Mouse (Mus musculus) stomach, embryonic 14.5 days (tissue): ENCODE data around the gene Zfp654. TPM values are rescaled to one million over a fixed set of nuclear protein-coding genes. Genes with fewer than 3 reads are reported as not detected.

Experiments
- ATAC-seq: fragments of 200-750 bp; cut with Nextera tagmentation; 2 replicates; pipeline ENCODE4 v1.8.0; 2017; ENCODE audit warnings: low read depth, moderate TSS enrichment; ENCODE audit not compliant: insufficient number of reproducible peaks, insufficient read depth, low FRiP score
- H3K27ac ChIP-seq: fragments of 300-500 bp; sonication (generic); 2 replicates; pipeline ENCODE4 v1.5.1; 2014; ENCODE audit warnings: mild to moderate bottlenecking, low read length, moderate library complexity, mixed read lengths
- H3K27me3 ChIP-seq: fragments of 300-500 bp; sonication (generic); 2 replicates; pipeline ENCODE4 v1.6.1; 2014; ENCODE audit warnings: low read length, control low read depth, mixed read lengths; ENCODE audit not compliant: control insufficient read depth, insufficient read depth
- H3K36me3 ChIP-seq: fragments of 300-500 bp; sonication (generic); 2 replicates; pipeline ENCODE4 v1.6.1; 2014; ENCODE audit warnings: mild to moderate bottlenecking, control low read depth, low read length, moderate library complexity, mixed read lengths; ENCODE audit not compliant: control insufficient read depth, insufficient read depth
- H3K4me1 ChIP-seq: fragments of 300-500 bp; sonication (generic); 2 replicates; pipeline ENCODE4 v1.6.1; 2014; ENCODE audit warnings: low read length, control low read depth, mixed read lengths; ENCODE audit not compliant: control insufficient read depth, insufficient read depth
- H3K4me2 ChIP-seq: fragments of 300-500 bp; sonication (generic); replicated peaks from 2 replicates; pipeline ENCODE4 v1.6.1; 2014; ENCODE audit warnings: low read depth, low read length, control low read depth
- H3K4me3 ChIP-seq: fragments of 300-500 bp; sonication (generic); 2 replicates; pipeline ENCODE4 v1.5.1; 2014; ENCODE audit warnings: low read depth, low read length, control low read depth
- H3K9ac ChIP-seq: fragments of 300-500 bp; sonication (generic); replicated peaks from 2 replicates; pipeline ENCODE4 v1.6.1; 2014; ENCODE audit warnings: low read depth, mild to moderate bottlenecking, control low read depth, low read length, moderate library complexity, mixed read lengths
- H3K9me3 ChIP-seq: fragments of 300-500 bp; sonication (generic); 2 replicates; pipeline ENCODE4 v1.6.1; 2016; ENCODE audit warnings: low read depth, low read length, control low read depth; ENCODE audit not compliant: control insufficient read depth
- WGBS: fragments of 180-500 bp; shearing (Covaris S2); extraction: QIAGEN DNeasy Blood & Tissue Kit; methylation state at CpG from one replicate; pipeline ENCODE4 v1.1.7; 2014; 5-methylcytosine and 5-hydroxymethylcytosine counted together
- polyA plus RNA-seq: library from polyadenylated mRNA; unstranded; fragments of >200 nt; fragmentation: Nextera tagmentation; extraction: Ambion mirVana; gene quantifications from 2 replicates; pipeline ENCODE4 v1.2.1, GENCODE M21; 2014

Gene Zfp654
- polyA plus RNA-seq, 1 experiment from 2014 or later = 8.3 TPM

DNA sequence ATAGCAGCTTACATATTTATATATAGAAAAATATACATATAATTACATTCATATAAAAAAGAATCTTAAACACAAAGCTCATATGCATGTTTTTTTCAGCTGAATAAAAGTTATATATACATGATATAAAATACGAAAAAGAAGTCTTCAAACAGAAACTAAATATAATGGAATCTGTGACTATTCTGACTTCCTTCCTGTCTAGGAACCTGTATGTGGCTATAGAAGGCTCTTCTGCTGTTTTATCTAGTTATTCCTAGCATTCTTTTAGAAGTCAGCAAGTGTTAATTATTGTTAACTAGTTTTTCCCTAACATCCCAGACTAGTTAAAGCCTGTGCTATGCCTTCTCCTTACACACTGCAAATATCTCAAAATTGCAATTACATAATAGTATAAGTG, 27.6 kb downstream of the Zfp654 start:
- Histone ChIP-seq H3K27me3 (no peaks in the 10 kb centered on the region), H3K4me1 (no peaks in the 10 kb centered on the region), H3K4me2 (no peak overlapping the region), H3K9me3 (no peaks in the 10 kb centered on the region), H3K4me3 (no peak overlapping the region), H3K27ac (no peak overlapping the region), H3K9ac (no peak overlapping the region), H3K36me3 (no peaks in the 10 kb centered on the region)
- WGBS = 85% methylated on average over 1 of the region's 1 CpGs
- no peak for ATAC-seq

DNA sequence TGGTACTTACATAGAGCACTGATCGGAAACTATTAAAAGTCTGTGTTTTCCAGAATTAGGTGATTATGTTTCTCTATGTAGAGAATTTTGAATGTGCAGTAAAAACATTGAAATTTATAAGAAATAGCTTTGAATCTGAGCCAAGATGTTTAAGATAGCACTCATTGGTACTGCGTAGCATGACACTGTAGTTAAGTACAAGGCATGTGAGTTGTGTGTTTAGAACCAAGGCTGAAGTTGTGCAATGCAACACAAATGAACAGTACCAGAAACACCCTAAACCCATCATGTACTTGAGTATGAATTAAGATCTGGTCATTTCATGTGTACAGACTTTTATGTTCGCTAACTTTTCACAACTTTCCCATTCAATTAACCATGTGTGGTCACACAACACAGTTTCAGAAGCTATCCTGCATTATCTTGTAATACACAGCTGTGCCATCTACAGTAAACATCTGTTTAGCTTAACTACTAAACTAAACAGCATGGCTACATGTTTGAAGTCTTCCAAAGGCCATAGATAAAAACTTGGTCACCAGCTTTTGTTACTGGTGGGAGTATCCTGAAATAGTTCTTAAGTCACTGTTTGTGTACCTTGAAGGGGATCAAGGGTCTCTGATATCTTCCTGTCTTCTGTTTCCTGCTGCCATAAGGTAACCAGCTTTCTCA, 34.2 kb downstream of the Zfp654 start:
- no peak overlapping the region for H3K9ac ChIP-seq
- ATAC-seq = no peak
- H3K9me3 ChIP-seq = no peaks in the 10 kb centered on the region
- no peak overlapping the region for H3K4me2 ChIP-seq
- 92% methylated on average over 3 of the region's 3 CpGs for WGBS
- H3K36me3 ChIP-seq = peaks cover 9% of the 10 kb centered on the region
- no peak overlapping the region for H3K4me3 ChIP-seq
- H3K27ac ChIP-seq = no peak overlapping the region
- no peaks in the 10 kb centered on the region for H3K4me1 ChIP-seq
- no peaks in the 10 kb centered on the region for H3K27me3 ChIP-seq

DNA sequence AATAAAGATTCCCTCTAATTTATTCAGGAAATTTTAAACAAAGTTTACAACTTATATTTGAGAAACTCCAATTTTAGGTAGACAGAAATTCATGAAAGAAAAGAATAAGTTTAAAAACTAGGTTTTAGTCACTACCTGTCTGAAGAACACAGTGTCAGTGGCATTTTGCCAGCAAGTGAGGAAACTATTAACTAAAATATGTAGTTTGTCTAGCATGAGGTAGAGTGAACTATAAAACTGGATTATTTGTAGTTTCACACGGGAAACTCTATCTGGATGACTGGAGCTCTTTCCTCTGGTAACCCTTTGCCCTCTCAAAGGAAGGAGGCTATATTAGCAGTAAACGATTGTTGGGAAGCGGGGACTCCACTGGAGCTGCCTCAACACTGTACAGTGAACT, 48.4 kb downstream of the Zfp654 start:
- H3K9me3 ChIP-seq = 0 out of 2 replicates have a peak, but pooled peaks cover 3% of the 10 kb centered on the region
- no peak overlapping the region for H3K9ac ChIP-seq
- WGBS = 69% methylated on average over 3 of the region's 3 CpGs
- no peak overlapping the region for H3K4me2 ChIP-seq
- H3K27me3 ChIP-seq = no peaks in the 10 kb centered on the region
- H3K36me3 ChIP-seq = no peaks in the 10 kb centered on the region
- no peak overlapping the region for H3K27ac ChIP-seq
- no peak overlapping the region for H3K4me3 ChIP-seq
- no peak for ATAC-seq
- no peaks in the 10 kb centered on the region for H3K4me1 ChIP-seq

DNA sequence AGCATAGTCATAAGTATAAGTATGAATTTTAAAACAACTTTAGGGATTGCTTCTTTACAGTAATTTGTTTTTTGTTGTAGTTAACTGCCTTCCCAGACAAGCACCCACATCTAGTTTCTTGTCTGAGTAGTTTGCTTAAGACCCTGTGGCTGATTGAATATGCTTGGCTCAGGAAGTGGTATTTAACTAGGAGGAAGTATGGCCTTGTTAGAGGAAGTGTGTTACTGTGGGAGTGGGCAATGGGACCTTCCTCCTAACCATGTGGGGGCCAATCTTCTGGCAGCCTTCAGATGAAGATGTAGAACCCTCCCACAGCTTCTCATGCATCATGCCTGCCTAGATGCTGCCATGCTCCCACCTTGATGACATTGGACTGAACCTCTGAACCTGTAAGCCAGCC, 49.8 kb downstream of the Zfp654 start:
- no peak for ATAC-seq
- Histone ChIP-seq H3K27ac (no peak overlapping the region), H3K4me2 (no peak overlapping the region), H3K27me3 (no peaks in the 10 kb centered on the region), H3K4me3 (no peak overlapping the region), H3K4me1 (no peaks in the 10 kb centered on the region), H3K9me3 (0 out of 2 replicates have a peak, but pooled peaks cover 3% of the 10 kb centered on the region), H3K9ac (no peak overlapping the region), H3K36me3 (no peaks in the 10 kb centered on the region)

DNA sequence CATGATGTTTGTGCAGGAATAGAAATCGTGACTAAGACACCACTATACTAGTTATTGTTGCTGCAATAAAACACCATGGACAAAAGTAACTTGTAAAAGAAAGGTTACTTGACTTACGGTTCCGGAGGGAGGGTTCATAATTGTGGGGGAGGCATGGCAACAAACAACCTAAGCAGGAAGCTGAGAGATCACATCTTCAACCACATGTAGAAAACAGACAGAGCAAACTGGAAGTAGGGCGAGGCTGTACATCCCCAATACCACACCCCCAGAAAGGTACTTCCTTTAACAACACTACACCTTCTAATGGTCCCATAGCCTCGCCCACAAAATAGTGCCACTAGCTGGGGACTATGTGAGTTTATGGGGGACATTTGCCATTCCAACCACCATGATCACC, 51.1 kb downstream of the Zfp654 start:
- no peak for ATAC-seq
- Histone ChIP-seq H3K4me1 (no peaks in the 10 kb centered on the region), H3K27me3 (no peaks in the 10 kb centered on the region), H3K4me3 (no peak overlapping the region), H3K36me3 (no peaks in the 10 kb centered on the region), H3K27ac (no peak overlapping the region), H3K9ac (no peak overlapping the region), H3K4me2 (no peak overlapping the region), H3K9me3 (0 out of 2 replicates have a peak, but pooled peaks cover 3% of the 10 kb centered on the region)
- 92% methylated on average over 5 of the region's 5 CpGs for WGBS

DNA sequence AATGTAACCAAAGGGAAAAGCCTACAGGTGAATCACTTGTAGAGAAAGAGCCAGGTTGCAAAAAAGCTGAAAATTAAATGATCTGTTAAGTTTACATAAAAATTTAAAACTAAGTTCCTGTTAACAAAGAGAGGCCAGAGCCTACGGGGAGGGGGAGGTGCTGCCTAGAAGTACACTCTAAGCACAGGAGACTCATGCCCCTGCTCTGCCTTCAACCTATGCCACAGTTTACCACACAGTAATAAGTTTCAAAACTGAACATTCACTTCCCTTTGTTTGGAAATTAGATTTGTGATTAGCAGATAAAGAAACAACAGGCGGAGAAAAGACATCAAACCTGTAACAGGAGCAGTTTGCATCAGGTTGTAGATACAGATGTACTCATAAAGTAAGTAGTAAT, 56.6 kb downstream of the Zfp654 start:
- no peak overlapping the region for H3K4me3 ChIP-seq
- 68% methylated on average over 2 of the region's 2 CpGs for WGBS
- no peaks in the 10 kb centered on the region for H3K4me1 ChIP-seq
- H3K27ac ChIP-seq = no peak overlapping the region
- no peak overlapping the region for H3K4me2 ChIP-seq
- no peak overlapping the region for H3K9ac ChIP-seq
- no peaks in the 10 kb centered on the region for H3K9me3 ChIP-seq
- H3K27me3 ChIP-seq = no peaks in the 10 kb centered on the region
- no peaks in the 10 kb centered on the region; the same call in 1 of the 2 replicates for H3K36me3 ChIP-seq
- no peak for ATAC-seq

DNA sequence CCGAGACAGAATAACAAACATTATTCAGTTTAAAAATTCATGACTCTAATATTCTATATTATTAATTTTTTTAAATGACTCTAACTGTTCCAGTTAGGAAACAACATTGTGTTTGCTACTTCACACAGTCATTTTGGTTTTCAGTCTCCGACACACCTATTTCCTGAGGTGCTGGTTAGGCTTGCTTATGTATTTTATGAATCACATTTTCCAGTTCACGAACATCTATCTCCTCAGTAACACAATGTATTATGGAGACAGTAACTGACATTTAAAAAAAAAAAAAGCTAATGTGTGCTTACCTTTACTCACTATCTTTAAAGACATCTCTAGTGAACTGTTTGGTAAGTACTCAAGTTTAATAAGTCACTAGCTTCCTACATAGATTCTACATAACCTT, 61.7 kb downstream of the Zfp654 start:
- H3K4me2 ChIP-seq = no peak overlapping the region
- no peaks in the 10 kb centered on the region for H3K27me3 ChIP-seq
- no peaks in the 10 kb centered on the region for H3K9me3 ChIP-seq
- 95% methylated on average over 3 of the region's 3 CpGs for WGBS
- no peak for ATAC-seq
- H3K27ac ChIP-seq = no peak overlapping the region
- H3K9ac ChIP-seq = no peak overlapping the region
- no peak overlapping the region for H3K4me3 ChIP-seq
- H3K36me3 ChIP-seq = peaks cover 11% of the 10 kb centered on the region; the same call in 1 of the 2 replicates
- H3K4me1 ChIP-seq = no peaks in the 10 kb centered on the region

DNA sequence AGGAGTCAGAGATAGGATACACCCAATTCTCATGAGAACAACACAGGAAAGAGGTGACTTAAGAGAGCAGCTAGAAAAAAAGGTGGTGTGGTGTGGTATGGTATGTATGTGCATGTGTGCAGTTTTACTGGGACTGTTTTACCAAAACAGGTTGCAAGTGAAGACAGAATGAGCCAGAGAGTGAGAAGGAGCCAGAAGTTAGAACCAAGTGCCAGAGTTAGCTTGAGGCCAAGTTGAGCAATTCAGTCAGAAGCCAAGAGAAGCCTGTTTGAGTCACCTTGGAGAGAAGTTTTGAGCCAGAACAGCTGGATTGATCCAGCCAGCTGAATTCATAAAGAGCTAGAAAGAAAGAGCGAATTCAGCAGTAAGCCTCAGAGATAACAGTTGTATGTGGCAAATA, 75.9 kb downstream of the Zfp654 start:
- Histone ChIP-seq H3K27me3 (no peaks in the 10 kb centered on the region), H3K9ac (no peak overlapping the region)
- 74% methylated on average over 1 of the region's 1 CpGs for WGBS

DNA sequence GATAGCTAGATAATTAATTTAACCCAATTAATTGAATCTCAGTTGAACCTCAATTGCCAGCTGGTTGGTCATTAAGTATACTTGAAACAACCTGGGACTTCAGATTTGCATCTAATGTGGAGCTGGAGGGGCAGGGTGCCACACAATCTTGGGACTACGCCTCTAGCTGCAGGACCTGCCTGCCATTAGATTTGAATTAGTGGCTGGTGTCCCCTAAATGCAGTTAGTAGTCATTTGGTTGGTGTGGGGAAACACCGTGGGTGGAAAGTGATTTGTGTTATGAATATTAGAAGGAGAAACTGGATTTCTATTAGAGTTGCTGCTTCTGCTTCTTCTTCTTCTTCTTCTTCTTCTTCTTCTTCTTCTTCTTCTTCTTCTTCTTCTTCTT, 80.0 kb downstream of the Zfp654 start:
- Histone ChIP-seq H3K4me3 (peak overlapping the region; percentile 89), H3K36me3 (no peaks in the 10 kb centered on the region; the same call in 1 of the 2 replicates), H3K27ac (peak overlapping the region; percentile 67; the same call in 1 of the 2 replicates), H3K9me3 (no peaks in the 10 kb centered on the region), H3K9ac (no peak overlapping the region), H3K4me2 (peak overlapping the region; percentile 22), H3K27me3 (no peaks in the 10 kb centered on the region), H3K4me1 (0 out of 2 replicates have a peak, but pooled peaks cover 2% of the 10 kb centered on the region)
- WGBS = 93% methylated on average over 2 of the region's 2 CpGs
- no peak for ATAC-seq

More for the DNA sequence above, 75.9 kb downstream of the Zfp654 start:
- no peak overlapping the region for H3K4me3 ChIP-seq
- no peak overlapping the region for H3K4me2 ChIP-seq
- H3K9me3 ChIP-seq = no peaks in the 10 kb centered on the region
- no peak for ATAC-seq
- H3K4me1 ChIP-seq = no peaks in the 10 kb centered on the region
- no peaks in the 10 kb centered on the region for H3K36me3 ChIP-seq
- no peak overlapping the region for H3K27ac ChIP-seq
